Mouse (Mus musculus) skeletal muscle tissue, postnatal 0 days (tissue): ENCODE data around the gene Gm7168. TPM values are rescaled to one million over a fixed set of nuclear protein-coding genes. Genes with fewer than 3 reads are reported as not detected.

Experiments used
- polyA plus RNA-seq: library from polyadenylated mRNA; unstranded; fragments of >200 nt; fragmentation: Nextera tagmentation; extraction: Ambion mirVana; gene quantifications from 2 replicates; pipeline ENCODE4 v1.2.1, GENCODE M21; 2015

Gm7168 gene
- polyA plus RNA-seq, result not detected in 2 replicates

GRCm38 (mm10) chr17:13948073-13948472, at the start of gene Gm7168:
Gene Gm7168, plus strand, starts transcription at chr17:13948373.

Other genes with a start within 250 kb of the Gm7168 start
- 40.9 and 41.1 TPM in 2 replicates for gene Afdn, start 187.8 kb upstream of the Gm7168 start, polyA plus RNA-seq
- 2.2 and 2.4 TPM in 2 replicates for gene Tcte2, start 186.5 kb upstream of the Gm7168 start, polyA plus RNA-seq
- not detected in 2 replicates for gene Gm7356, start 55.3 kb downstream of the Gm7168 start, polyA plus RNA-seq
- gene Gm7358, start 111.2 kb downstream of the Gm7168 start, polyA plus RNA-seq, result not detected in 2 replicates